Mouse (Mus musculus) layer of hippocampus, adult 2 months (tissue): ENCODE measurements at regions not wholly inside any gene's neighbourhood (a gene's known extent, or its start where the extent isn't known, plus 50 kb on each side); places are given as distances from the start of the nearest gene placed in this dataset.
"Not testable (repeated sequence)": the region's sequence is repeated elsewhere in the genome, so short reads cannot be mapped to it uniquely, and the experiment has no call there.

Source experiments
- DNase-seq, 2 experiments: peaks; one replicate each; pipeline ENCODE4 v3.0.0; 2022; ENCODE audit warnings: low spot score in 2 of 2
- H3K27ac ChIP-seq: fragments of 200-600 bp; 2 replicates; pipeline ENCODE4 v1.8.1; 2022
- H3K4me3 ChIP-seq: fragments of 200-600 bp; 2 replicates; pipeline ENCODE4 v1.8.1; 2022; ENCODE audit warnings: mild to moderate bottlenecking
- CTCF ChIP-seq: fragments of 200-600 bp; conservative IDR thresholded peaks from 2 replicates; pipeline ENCODE4 v1.8.1; 2022; ENCODE audit warnings: antibody characterized with exemption, mild to moderate bottlenecking, moderate library complexity

DNA sequence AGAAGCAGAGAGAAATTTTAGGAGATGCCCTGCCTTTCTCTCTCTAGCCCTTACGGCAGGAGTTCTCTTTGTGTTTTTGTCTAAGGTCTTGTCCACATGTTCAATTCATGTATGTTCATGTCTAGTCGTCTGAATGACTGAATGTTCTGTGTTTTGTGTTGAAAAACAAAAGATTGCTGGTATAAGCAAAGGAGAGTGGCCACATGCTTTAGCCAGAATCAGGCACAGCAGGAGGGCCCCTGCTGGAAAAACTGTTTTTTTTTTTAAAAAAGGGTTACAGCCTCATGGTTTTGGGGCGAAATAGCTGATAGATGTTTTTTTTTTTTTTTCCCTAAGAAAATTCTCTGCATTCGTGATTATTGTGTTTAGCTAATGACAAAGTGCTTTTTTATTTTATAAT lies 182.4 kb upstream of the Phyhipl start:
- no peak for TF ChIP-seq CTCF
- H3K4me3 ChIP-seq = no peak overlapping the region
- no peak overlapping the region for H3K27ac ChIP-seq
- no peak for DNase-seq

DNA sequence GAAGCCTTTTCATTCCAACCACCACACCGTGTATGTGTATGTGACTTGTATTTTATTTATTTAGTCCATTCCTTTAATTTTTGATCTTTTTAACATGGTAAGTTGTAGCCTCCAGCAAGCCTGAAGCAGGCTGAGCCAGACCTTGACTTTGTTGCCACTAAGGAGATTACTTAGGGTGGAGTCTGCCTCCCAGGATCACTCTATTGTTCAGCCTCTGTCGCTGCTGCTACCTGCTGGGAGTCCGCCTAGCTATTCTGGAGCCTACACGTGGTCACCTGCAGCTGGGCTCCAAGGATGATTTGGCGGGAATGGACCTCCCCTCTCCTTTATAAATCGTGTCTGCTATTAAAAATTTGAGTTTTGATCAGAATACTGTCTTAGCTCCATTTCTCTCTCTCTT lies 181.6 kb upstream of the Phyhipl start:
- DNase-seq = no peak
- H3K27ac ChIP-seq = no peak overlapping the region
- no peak overlapping the region for H3K4me3 ChIP-seq
- TF ChIP-seq CTCF = no peak

DNA sequence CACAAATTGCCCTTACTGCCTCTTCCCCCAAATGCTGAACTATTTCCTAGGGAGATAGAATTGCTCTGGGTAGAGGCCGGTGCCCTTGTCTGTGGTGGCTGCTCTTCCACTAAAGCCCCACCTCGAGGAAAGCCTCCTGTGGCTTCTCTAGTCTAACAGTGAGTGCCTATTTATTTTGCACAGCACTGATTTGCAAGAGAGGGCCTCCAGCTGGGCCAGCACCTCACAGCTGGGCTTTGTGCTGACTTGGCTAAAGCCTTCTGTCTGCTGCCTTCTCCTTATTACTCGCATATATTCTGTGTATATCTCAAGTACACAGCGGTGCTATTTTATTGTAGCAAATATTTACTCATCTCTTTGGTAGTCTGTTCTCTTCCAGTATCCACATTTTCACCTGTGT lies 176.9 kb upstream of the Phyhipl start:
- DNase-seq = no peak
- Histone ChIP-seq H3K27ac (no peak overlapping the region), H3K4me3 (no peak overlapping the region)
- no peak for TF ChIP-seq CTCF

DNA sequence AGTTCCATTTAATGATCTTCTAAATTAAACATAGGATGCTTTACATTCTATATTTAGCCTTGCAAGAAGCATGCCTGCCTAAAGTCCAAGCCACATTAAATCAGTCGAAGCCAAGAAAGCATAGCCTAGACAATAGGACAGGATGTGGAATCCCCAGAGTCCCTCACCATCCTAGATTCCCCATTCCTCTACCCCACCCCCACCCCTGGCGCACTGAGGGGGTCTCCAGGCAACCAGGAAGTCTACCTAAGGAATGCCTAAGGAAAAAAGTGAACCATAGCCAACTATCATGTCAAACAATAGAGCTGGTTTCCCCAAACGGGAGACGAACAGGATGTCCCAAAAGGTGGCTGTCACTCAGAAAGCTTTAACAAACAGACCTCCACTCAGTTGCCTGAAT lies 172.5 kb upstream of the Phyhipl start:
- no peak overlapping the region for H3K27ac ChIP-seq
- DNase-seq = no peak
- no peak overlapping the region for H3K4me3 ChIP-seq
- TF ChIP-seq CTCF = no peak

DNA sequence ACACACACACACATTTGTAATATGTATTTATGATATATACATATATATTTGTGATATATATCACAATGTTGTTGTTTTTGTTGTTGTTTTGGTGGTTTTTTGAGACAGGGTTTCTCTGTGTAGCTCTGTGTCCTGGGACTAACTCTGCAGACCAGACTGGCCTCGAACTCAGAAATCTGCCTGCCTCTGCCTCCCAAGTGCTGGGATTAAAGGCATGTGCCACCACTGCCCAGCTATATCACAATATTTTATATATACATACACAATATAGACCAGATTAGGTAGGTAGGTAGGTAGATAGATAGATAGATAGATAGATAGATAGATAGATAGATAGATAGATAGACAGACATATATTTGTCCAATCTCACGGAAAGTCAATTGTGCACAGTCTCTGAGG lies 171.8 kb upstream of the Phyhipl start:
- H3K27ac ChIP-seq, H3K4me3 ChIP-seq, DNase-seq: not testable (repeated sequence)

DNA sequence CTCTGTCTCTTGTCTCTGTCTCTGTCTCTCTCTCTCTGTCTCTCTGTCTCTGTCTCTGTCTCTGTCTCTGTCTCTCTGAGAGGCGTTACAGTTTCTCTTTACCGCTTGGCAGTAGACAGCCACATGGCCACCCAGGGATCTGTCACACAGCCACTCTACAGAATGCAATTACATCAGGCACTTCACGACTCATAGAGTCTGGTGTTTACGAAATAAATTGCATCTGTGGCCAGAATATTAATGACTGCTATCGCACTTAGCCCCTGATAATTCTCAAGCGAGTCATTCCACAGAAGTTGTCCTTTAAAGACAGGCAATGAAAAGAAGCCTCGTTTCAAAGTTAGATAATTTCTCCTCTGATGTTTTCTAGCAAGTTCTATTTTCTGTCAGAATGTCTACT lies 170.9 kb upstream of the Phyhipl start:
- no peak for DNase-seq
- no peak for TF ChIP-seq CTCF
- Histone ChIP-seq H3K27ac (no peak overlapping the region), H3K4me3 (no peak overlapping the region)

DNA sequence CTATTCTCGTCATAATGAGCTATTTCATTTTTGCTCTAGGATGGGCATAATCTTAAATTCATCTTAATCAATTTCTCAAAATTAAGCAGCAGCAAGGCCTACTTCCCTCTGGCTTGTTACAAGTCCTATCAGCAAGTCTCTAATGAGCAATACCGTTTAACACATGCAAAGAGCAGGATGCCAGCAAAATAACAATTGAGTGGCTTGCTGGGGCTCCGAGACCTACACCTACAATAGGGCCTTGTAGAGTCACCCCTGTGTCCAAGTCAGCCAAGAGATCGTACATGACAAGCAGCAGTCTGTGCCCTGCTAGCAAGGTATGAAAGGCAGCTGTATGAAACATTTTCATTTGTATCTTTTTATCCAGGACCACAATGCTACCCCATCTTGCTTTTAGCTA lies 169.7 kb upstream of the Phyhipl start:
- no peak for TF ChIP-seq CTCF
- Histone ChIP-seq H3K4me3 (no peak overlapping the region), H3K27ac (no peak overlapping the region)
- DNase-seq = no peak

DNA sequence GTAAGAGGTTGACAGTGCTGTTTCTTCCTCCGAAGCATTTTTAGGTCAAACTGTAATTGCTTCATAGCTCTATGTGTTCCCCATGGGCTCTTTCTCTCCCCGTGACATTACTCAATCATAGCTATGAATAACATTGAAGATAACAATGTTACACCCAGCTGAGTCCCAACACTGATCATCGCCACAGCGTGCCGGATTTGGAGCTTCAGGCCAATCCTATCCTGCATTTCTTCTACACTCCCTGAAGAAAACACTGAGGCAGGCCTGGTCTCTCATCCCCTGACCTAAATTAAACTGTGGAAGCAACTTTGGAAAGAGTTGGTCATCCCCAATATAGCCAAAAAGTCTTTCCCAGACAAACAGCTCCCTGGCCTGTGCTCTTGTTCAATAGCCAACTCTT lies 168.7 kb upstream of the Phyhipl start:
- no peak overlapping the region for H3K4me3 ChIP-seq
- DNase-seq = no peak
- no peak overlapping the region for H3K27ac ChIP-seq
- TF ChIP-seq CTCF = no peak

DNA sequence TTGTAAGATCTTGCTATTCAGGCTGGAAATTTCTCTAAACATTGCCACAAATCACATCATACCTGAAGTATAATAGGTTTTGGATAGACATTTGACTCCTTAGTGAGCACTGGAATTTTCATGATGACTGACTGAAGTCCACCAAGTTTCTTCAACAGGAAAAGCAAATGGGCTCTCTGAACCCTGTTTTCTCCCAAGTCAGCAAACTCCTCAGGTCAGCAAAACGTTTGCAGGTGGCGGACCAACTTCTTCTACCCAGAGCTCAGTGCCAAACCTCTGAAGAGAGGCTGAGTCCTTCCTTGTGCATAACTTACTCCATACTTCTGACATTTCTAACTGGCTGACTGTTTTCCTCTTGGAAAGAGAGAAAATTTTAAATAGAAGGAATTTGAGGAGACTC lies 164.2 kb upstream of the Phyhipl start:
- H3K4me3 ChIP-seq = no peak overlapping the region
- TF ChIP-seq CTCF = no peak
- no peak overlapping the region for H3K27ac ChIP-seq
- DNase-seq = no peak

DNA sequence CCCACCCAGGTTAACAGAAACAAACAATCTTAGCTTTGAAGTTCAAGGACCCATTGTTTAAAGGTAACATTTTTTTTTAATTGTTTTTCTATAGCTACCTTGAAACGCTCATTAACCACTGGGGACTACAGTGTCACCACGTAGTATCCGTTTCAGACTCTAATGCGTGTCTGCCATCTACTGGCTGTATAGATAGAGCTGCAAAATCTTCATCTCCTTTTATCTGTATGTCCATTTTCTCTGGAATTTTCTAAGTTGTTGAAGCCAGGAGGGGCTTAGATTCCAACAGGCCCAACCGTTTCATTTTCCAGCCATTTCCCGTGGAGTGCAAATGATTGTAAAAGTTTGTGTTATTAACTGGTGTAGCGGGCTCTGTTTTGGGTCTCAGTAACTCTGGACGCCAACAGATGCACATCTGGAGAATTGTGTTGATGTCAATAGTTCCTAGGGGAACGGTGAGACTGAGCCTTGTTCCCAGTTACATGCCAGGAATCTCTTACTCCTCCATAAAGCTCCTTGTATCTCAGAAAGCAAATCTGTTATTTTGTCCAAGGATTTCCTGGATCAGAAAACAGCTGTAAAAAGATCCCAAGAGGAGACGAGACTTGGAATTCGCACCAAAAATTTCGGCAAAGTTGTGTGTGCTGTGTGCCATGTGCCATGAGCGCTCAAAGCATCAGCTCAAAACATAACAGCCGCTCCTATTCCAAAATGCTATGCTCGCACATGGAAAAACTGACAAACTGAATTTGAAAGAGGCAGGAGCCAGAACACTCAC lies 158.8 kb upstream of the Phyhipl start:
- H3K4me3 ChIP-seq = no peak overlapping the region
- H3K27ac ChIP-seq = no peak overlapping the region
- DNase-seq = peak; percentile 37 to 56
- TF ChIP-seq CTCF = peak; percentile 96

DNA sequence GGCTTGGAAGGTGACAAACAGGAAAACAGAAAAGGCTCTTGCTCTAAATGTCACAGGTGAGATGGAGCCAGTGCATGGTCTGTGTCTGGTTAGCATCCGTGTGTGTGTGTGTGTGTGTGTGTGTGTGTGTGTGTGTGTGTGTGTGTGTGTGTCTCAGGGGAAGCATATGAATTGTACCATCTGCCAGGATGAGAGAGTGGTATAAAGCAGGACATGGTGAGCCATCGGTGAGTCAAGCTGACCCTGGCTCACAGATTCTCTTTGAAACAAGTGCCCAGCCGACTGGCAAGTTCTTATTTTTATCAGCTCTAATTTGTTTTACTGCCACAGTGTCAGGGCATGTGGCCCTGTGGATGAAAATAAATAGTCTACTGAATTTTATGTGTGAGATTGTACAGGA lies 153.6 kb upstream of the Phyhipl start:
- DNase-seq = no peak
- no peak for TF ChIP-seq CTCF
- Histone ChIP-seq H3K4me3 (no peak overlapping the region), H3K27ac (no peak overlapping the region)

DNA sequence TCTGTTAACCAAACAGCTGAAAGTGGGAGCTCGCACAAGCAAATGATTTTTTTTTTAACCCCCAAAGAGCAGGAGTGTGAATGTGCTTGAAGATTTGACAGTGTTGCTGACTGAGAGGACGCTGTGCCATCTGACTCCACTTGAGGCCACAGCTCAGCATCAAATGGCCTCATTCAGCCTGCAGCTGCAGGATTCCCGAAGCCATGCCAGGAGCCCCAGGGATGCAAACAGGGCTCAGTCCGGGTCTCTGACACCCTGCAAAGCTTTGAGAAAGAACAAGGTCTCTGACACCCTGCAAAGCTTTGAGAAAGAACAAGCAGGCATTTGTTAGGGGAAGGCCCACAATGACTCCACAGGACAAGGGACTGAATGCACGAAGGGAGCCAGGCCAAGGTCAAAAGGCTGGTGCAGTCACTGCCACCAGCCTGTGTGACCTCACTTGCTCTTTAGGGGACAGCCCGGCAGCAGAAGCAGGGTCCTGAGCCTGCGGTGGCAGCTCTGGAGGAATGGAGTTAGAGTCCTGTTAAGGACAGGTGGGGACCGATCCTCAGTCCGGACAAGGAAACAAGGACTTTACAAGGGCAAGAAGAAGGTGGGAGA lies 151.1 kb upstream of the Phyhipl start:
- H3K4me3 ChIP-seq = no peak overlapping the region
- TF ChIP-seq CTCF = no peak
- peak; percentile 21 to 61 for DNase-seq
- peak overlapping the region; percentile 72 for H3K27ac ChIP-seq

DNA sequence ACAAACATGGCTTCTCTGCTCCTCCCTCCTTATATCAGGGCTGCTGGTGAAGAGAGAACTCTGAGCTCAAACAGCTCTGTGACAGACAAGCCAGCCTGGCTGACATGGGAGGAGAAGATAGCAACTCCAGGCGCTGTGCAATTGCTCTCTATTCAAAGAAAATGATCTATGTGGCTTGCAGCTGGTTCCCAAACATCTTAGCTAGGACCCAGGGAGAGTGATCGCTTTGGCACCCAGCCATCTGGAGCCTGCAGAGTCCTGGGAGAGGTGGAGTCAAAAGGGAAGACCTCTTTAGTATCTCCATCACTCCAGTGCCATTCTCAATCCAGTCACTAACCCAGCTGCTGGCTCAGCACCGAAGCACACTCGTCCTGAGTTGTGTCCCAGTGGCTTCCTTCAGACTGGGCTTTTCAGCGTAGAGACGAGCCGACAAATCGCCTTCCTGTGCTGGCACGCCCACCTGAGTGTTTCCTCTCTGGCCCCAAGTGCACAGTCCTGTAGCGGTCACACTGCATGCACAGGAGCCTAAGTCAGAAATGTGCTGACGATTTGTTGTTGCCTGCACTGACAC lies 145.1 kb upstream of the Phyhipl start:
- no peak for TF ChIP-seq CTCF
- no peak for DNase-seq
- Histone ChIP-seq H3K27ac (peak overlapping the region; percentile 46), H3K4me3 (no peak overlapping the region)

DNA sequence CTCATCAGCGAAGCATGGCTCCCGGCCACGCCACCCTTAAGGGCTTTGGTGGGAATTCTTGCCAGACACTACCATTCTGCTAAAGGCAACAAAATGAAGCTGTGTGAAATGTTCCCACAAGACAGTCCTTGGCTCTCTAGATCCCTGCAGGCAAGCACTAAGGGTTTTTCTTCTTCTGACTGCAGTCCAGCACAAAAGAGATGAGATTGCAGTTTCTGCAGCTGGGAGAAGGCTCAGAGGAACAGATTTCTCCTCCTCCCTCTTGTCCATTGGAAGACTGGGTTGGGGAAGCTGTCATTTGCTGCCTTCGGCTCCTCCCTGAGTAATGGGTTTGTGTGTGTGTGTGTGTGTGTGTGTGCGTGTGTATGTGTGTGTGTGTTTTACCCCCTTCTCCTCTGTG lies 144.1 kb upstream of the Phyhipl start:
- H3K4me3 ChIP-seq = no peak overlapping the region
- no peak for TF ChIP-seq CTCF
- H3K27ac ChIP-seq = peak overlapping the region; percentile 72
- DNase-seq = no peak
